Mouse (Mus musculus) spleen, adult 12 weeks (tissue): Measurements from ENCODE around the gene Wscd1.
"Not testable (repeated sequence)": the region's sequence is repeated elsewhere in the genome, so short reads cannot be mapped to it uniquely, and the experiment has no call there.

ENCODE experiments used
- DNase-seq: peaks from one replicate; pipeline ENCODE4 v3.0.0; 2022; ENCODE audit warnings: low spot score

Wscd1 gene

GRCm38 (mm10) chr11:71769744-71770143 lies 20.0 kb downstream of the Wscd1 start:
- DNase-seq: no peak

GRCm38 (mm10) chr11:71770479-71770878 lies 20.8 kb downstream of the Wscd1 start:
- no peak for DNase-seq

GRCm38 (mm10) chr11:71771074-71771473 lies 21.4 kb downstream of the Wscd1 start:
- DNase-seq: no peak

GRCm38 (mm10) chr11:71772056-71772455 lies 22.3 kb downstream of the Wscd1 start:
- DNase-seq: no peak

- DNase-seq: no peak
Observed at GRCm38 (mm10) chr11:71772802-71773201, 23.1 kb downstream of the Wscd1 start.

- no peak for DNase-seq
Observed at GRCm38 (mm10) chr11:71773986-71774767, 24.5 kb downstream of the Wscd1 start.

- no peak for DNase-seq
Observed at GRCm38 (mm10) chr11:71775056-71775455, 25.3 kb downstream of the Wscd1 start.

- no peak for DNase-seq
Observed at GRCm38 (mm10) chr11:71779642-71780041, 29.9 kb downstream of the Wscd1 start.

GRCm38 (mm10) chr11:71781737-71782354 lies 32.1 kb downstream of the Wscd1 start:
- no peak for DNase-seq

GRCm38 (mm10) chr11:71785499-71785898 lies 35.8 kb downstream of the Wscd1 start:
- DNase-seq: no peak

GRCm38 (mm10) chr11:71788209-71788608 lies 38.5 kb downstream of the Wscd1 start:
- no peak for DNase-seq

GRCm38 (mm10) chr11:71790227-71790626 lies 40.5 kb downstream of the Wscd1 start:
- no peak for DNase-seq

GRCm38 (mm10) chr11:71799206-71799605 lies 49.5 kb downstream of the Wscd1 start:
- no peak for DNase-seq

- no peak for DNase-seq
Observed at GRCm38 (mm10) chr11:71808521-71808920, 58.8 kb downstream of the Wscd1 start.

GRCm38 (mm10) chr11:71811828-71812227 lies 62.1 kb downstream of the Wscd1 start:
- no peak for DNase-seq

- no peak for DNase-seq
Observed at GRCm38 (mm10) chr11:71812921-71813320, 63.2 kb downstream of the Wscd1 start.

GRCm38 (mm10) chr11:71814511-71814910 lies 64.8 kb downstream of the Wscd1 start:
- no peak for DNase-seq

- no peak for DNase-seq
Observed at GRCm38 (mm10) chr11:71815326-71815725, 65.6 kb downstream of the Wscd1 start.

GRCm38 (mm10) chr11:71816918-71817317 lies 67.2 kb downstream of the Wscd1 start:
- DNase-seq: no peak

- no peak for DNase-seq
Observed at GRCm38 (mm10) chr11:71817341-71817740, 67.6 kb downstream of the Wscd1 start.

- no peak for DNase-seq
Observed at GRCm38 (mm10) chr11:71818111-71818510, 68.4 kb downstream of the Wscd1 start.

GRCm38 (mm10) chr11:71819901-71820300 lies 70.2 kb downstream of the Wscd1 start:
- no peak for DNase-seq

- no peak for DNase-seq
Observed at GRCm38 (mm10) chr11:71820847-71821246, 71.1 kb downstream of the Wscd1 start.

- DNase-seq: not testable (repeated sequence)
Observed at GRCm38 (mm10) chr11:71821526-71821925, 71.8 kb downstream of the Wscd1 start.
